Mouse (Mus musculus): ENCODE results near the gene Chtf18. TPM values are rescaled to one million over a fixed set of nuclear protein-coding genes. Genes with fewer than 3 reads are reported as not detected.
"Not testable (repeated sequence)": the region's sequence is repeated elsewhere in the genome, so short reads cannot be mapped to it uniquely, and the experiment has no call there.

The Chtf18 gene
- polyA plus RNA-seq, 1 experiment = 9.0 TPM

GRCm38 (mm10) chr17:25756378-25757242, 29.4 kb upstream of the Chtf18 start:
- Histone ChIP-seq H3K27ac (ENCODE audit: insufficient read depth, low read length) (peak overlapping the region; percentile 76), H3K4me1 (ENCODE audit: control insufficient read depth, insufficient read depth, low read length) (peaks cover 15% of the 10 kb centered on the region), H3K4me3 (ENCODE audit: insufficient read depth, low read length) (no peak overlapping the region)
- no peak for TF ChIP-seq POLR2A (IDR thresholded peaks at IDR 0.05; ENCODE audit: low read depth, low read length)
- TF ChIP-seq CTCF (IDR thresholded peaks at IDR 0.05; ENCODE audit: borderline replicate concordance, insufficient read depth, low read length) = no peak

- peaks cover 18% of the 10 kb centered on the region for H3K4me1 ChIP-seq (ENCODE audit: control insufficient read depth, insufficient read depth, low read length)
- H3K4me3 ChIP-seq (ENCODE audit: insufficient read depth, low read length) = no peak overlapping the region
- H3K27ac ChIP-seq (ENCODE audit: insufficient read depth, low read length) = peak overlapping the region; percentile 49
- TF ChIP-seq POLR2A (IDR thresholded peaks at IDR 0.05; ENCODE audit: low read depth, low read length) (no peak), CTCF (IDR thresholded peaks at IDR 0.05; ENCODE audit: borderline replicate concordance, insufficient read depth, low read length) (no peak)
These were observed 28.6 kb upstream of the Chtf18 start for GRCm38 (mm10) chr17:25755627-25756377.

- Histone ChIP-seq H3K4me3 (ENCODE audit: insufficient read depth, low read length) (no peak overlapping the region), H3K27ac (ENCODE audit: insufficient read depth, low read length) (no peak overlapping the region), H3K4me1 (ENCODE audit: control insufficient read depth, insufficient read depth, low read length) (peaks cover 18% of the 10 kb centered on the region)
- TF ChIP-seq POLR2A (IDR thresholded peaks at IDR 0.05; ENCODE audit: low read depth, low read length) (no peak), CTCF (IDR thresholded peaks at IDR 0.05; ENCODE audit: borderline replicate concordance, insufficient read depth, low read length) (no peak)
These were observed 27.9 kb upstream of the Chtf18 start for GRCm38 (mm10) chr17:25755086-25755485.

GRCm38 (mm10) chr17:25754241-25754640, 27.0 kb upstream of the Chtf18 start, which contains the start of gene Msln:
Gene Msln (minus strand): TSS chr17:25754378.
- Histone ChIP-seq H3K4me3 (ENCODE audit: insufficient read depth, low read length) (no peak within 1 kb of the TSS), H3K4me1 (ENCODE audit: control insufficient read depth, insufficient read depth, low read length) (peaks cover 18% of the 10 kb centered on the region), H3K27ac (ENCODE audit: insufficient read depth, low read length) (no peak within 1 kb of the TSS)
- TF ChIP-seq CTCF (IDR thresholded peaks at IDR 0.05; ENCODE audit: borderline replicate concordance, insufficient read depth, low read length) (no peak), POLR2A (IDR thresholded peaks at IDR 0.05; ENCODE audit: low read depth, low read length) (no peak)

- peaks cover 9% of the 10 kb centered on the region for H3K4me1 ChIP-seq (ENCODE audit: control insufficient read depth, insufficient read depth, low read length)
- TF ChIP-seq CTCF (IDR thresholded peaks at IDR 0.05; ENCODE audit: borderline replicate concordance, insufficient read depth, low read length) (no peak), POLR2A (IDR thresholded peaks at IDR 0.05; ENCODE audit: low read depth, low read length) (no peak)
- no peak overlapping the region for H3K4me3 ChIP-seq (ENCODE audit: insufficient read depth, low read length)
- H3K27ac ChIP-seq (ENCODE audit: insufficient read depth, low read length) = no peak overlapping the region
These were observed 24.2 kb upstream of the Chtf18 start for GRCm38 (mm10) chr17:25751446-25751845.

GRCm38 (mm10) chr17:25749314-25749713, 22.1 kb upstream of the Chtf18 start:
- H3K27ac ChIP-seq (ENCODE audit: insufficient read depth, low read length) = no peak overlapping the region
- no peak for TF ChIP-seq POLR2A (IDR thresholded peaks at IDR 0.05; ENCODE audit: low read depth, low read length)
- no peak for TF ChIP-seq CTCF (IDR thresholded peaks at IDR 0.05; ENCODE audit: borderline replicate concordance, insufficient read depth, low read length)
- no peak overlapping the region for H3K4me3 ChIP-seq (ENCODE audit: insufficient read depth, low read length)
- H3K4me1 ChIP-seq (ENCODE audit: control insufficient read depth, insufficient read depth, low read length) = peaks cover 3% of the 10 kb centered on the region; the same call in 1 of the 2 replicates

- Histone ChIP-seq H3K4me3 (ENCODE audit: insufficient read depth, low read length) (no peak overlapping the region), H3K27ac (ENCODE audit: insufficient read depth, low read length) (no peak overlapping the region), H3K4me1 (ENCODE audit: control insufficient read depth, insufficient read depth, low read length) (peaks cover 3% of the 10 kb centered on the region; the same call in 1 of the 2 replicates)
- TF ChIP-seq CTCF (IDR thresholded peaks at IDR 0.05; ENCODE audit: borderline replicate concordance, insufficient read depth, low read length) (no peak), POLR2A (IDR thresholded peaks at IDR 0.05; ENCODE audit: low read depth, low read length) (no peak)
These were observed 21.0 kb upstream of the Chtf18 start for GRCm38 (mm10) chr17:25748238-25748637.

GRCm38 (mm10) chr17:25744311-25744710, 17.1 kb upstream of the Chtf18 start:
- H3K4me1 ChIP-seq (ENCODE audit: control insufficient read depth, insufficient read depth, low read length) = no peaks in the 10 kb centered on the region
- no peak for TF ChIP-seq POLR2A (IDR thresholded peaks at IDR 0.05; ENCODE audit: low read depth, low read length)
- TF ChIP-seq CTCF (IDR thresholded peaks at IDR 0.05; ENCODE audit: borderline replicate concordance, insufficient read depth, low read length) = no peak
- no peak overlapping the region for H3K4me3 ChIP-seq (ENCODE audit: insufficient read depth, low read length)
- H3K27ac ChIP-seq (ENCODE audit: insufficient read depth, low read length) = no peak overlapping the region

GRCm38 (mm10) chr17:25743831-25744230, 16.6 kb upstream of the Chtf18 start:
- Histone ChIP-seq H3K4me3 (ENCODE audit: insufficient read depth, low read length) (no peak overlapping the region), H3K4me1 (ENCODE audit: control insufficient read depth, insufficient read depth, low read length) (no peaks in the 10 kb centered on the region)
- TF ChIP-seq CTCF (IDR thresholded peaks at IDR 0.05; ENCODE audit: borderline replicate concordance, insufficient read depth, low read length) (no peak), POLR2A (IDR thresholded peaks at IDR 0.05; ENCODE audit: low read depth, low read length) (no peak)

GRCm38 (mm10) chr17:25741471-25741870, 14.3 kb upstream of the Chtf18 start:
- not testable (repeated sequence) for H3K4me1 ChIP-seq (ENCODE audit: control insufficient read depth, insufficient read depth, low read length); H3K27ac ChIP-seq (ENCODE audit: insufficient read depth, low read length); H3K4me3 ChIP-seq (ENCODE audit: insufficient read depth, low read length)

More at GRCm38 (mm10) chr17:25743831-25744230, 16.6 kb upstream of the Chtf18 start:
- H3K27ac ChIP-seq (ENCODE audit: insufficient read depth, low read length) = no peak overlapping the region

Measured in embryonic fibroblast, embryonic 13.5 days (primary cell).